29 mouse cellular contexts compared by ENCODE assay signal in genomic region chr2:144427852-144428251, GRCm38 (mm10). TPM values are rescaled to one million over a fixed set of nuclear protein-coding genes. Genes with fewer than 3 reads are reported as not detected.
A peak's percentile ranks its signal among the peaks of the same experiment; 100 is the strongest.
DNase-seq lines count a peak whose midpoint lies in the region; ATAC-seq and TF ChIP-seq lines count a peak whose summit lies in the region.
"Had no signal": no experiment of that assay in that cellular context is flagged by ENCODE, and none has a peak within 500 bp of the region (broad histone marks: within the 10 kb centered on the region; RNA-seq: fewer than 3 reads in every experiment).

No protein-coding gene starts in this region.

- WGBS in heart, postnatal 0 days, result 63% methylated on average over 5 of the region's 5 CpGs
- 74% methylated on average over 5 of the region's 5 CpGs for WGBS in intestine, embryonic 16.5 days
- WGBS in neural tube, embryonic 15.5 days, result 85% methylated on average over 5 of the region's 5 CpGs

- no peak for TF ChIP-seq CTCF in heart, postnatal 0 days (IDR thresholded peaks at IDR 0.05; ENCODE audit: low read depth)

- DNase-seq in heart, postnatal 0 days (ENCODE audit: low spot score), result peak; percentile 7
- DNase-seq in heart, adult 9 months (ENCODE audit: low spot score in 2 of 2), result no peak
- DNase-seq in 3T3-L1 (ENCODE audit: low read depth, low spot score), result peak; percentile 20
- DNase-seq in MN1 (ENCODE audit: low spot score), result peak; percentile 27
- no peak for DNase-seq in left cerebral cortex, adult 8-10 months (ENCODE audit: low spot score in 2 of 2)
- DNase-seq: adrenal gland, postnatal 25 days; cerebellum, adult 11-12 months; cerebellum, adult 9-11 months; forebrain, postnatal 0 days; liver, embryonic 13.5 days; lung, adult 18-20 months; lung, postnatal 10 days; midbrain, embryonic 14.5 days; right cerebral cortex, postnatal 25 days; thymus, postnatal 4 days had no signal

- H3K9ac ChIP-seq in heart, postnatal 0 days (replicated peaks; ENCODE audit: low read depth, low read length), result no peak overlapping the region
- peak overlapping the region; percentile 41 for H3K9ac ChIP-seq in intestine, embryonic 16.5 days (ENCODE audit: low read depth, low read length)
- no peak overlapping the region for H3K9ac ChIP-seq in neural tube, embryonic 15.5 days (replicated peaks)
- H3K9ac ChIP-seq: embryonic facial prominence, embryonic 15.5 days; forebrain, embryonic 12.5 days; forebrain, postnatal 0 days; limb, embryonic 15.5 days; liver, embryonic 13.5 days had no signal

- no peak for ATAC-seq in heart, postnatal 0 days (ENCODE audit: insufficient read depth, low read depth)
- no peak for ATAC-seq in intestine, embryonic 16.5 days
- no peak for ATAC-seq in neural tube, embryonic 15.5 days (ENCODE audit: low FRiP score)
- ATAC-seq: forebrain, postnatal 0 days; hindbrain, embryonic 16.5 days had no signal

- TF ChIP-seq EP300 in heart, postnatal 0 days (IDR thresholded peaks at IDR 0.05; ENCODE audit: low read depth), result no peak

- H3K36me3 ChIP-seq in heart, postnatal 0 days (replicated peaks; ENCODE audit: control insufficient read depth, insufficient read depth, low read length), result no peaks in the 10 kb centered on the region
- H3K36me3 ChIP-seq in intestine, embryonic 16.5 days (ENCODE audit: control insufficient read depth, insufficient read depth, low read length), result no peaks in the 10 kb centered on the region
- H3K36me3 ChIP-seq in neural tube, embryonic 15.5 days, result no peaks in the 10 kb centered on the region
- H3K36me3 ChIP-seq: embryonic facial prominence, embryonic 15.5 days; forebrain, embryonic 12.5 days; heart, embryonic 10.5 days; limb, embryonic 10.5 days; limb, embryonic 15.5 days; liver, embryonic 13.5 days had no signal

- H3K9me3 ChIP-seq in heart, postnatal 0 days (replicated peaks; ENCODE audit: control insufficient read depth, low read length), result no peaks in the 10 kb centered on the region
- no peaks in the 10 kb centered on the region for H3K9me3 ChIP-seq in intestine, embryonic 16.5 days (ENCODE audit: control insufficient read depth, low read length)
- H3K9me3 ChIP-seq in neural tube, embryonic 15.5 days (replicated peaks), result no peaks in the 10 kb centered on the region
- H3K9me3 ChIP-seq: embryonic facial prominence, embryonic 15.5 days; forebrain, embryonic 12.5 days; heart, embryonic 10.5 days; limb, embryonic 10.5 days; limb, embryonic 15.5 days; liver, embryonic 13.5 days had no signal

- no peaks in the 10 kb centered on the region for H3K4me1 ChIP-seq in heart, postnatal 0 days (ENCODE audit: control insufficient read depth, insufficient read depth)
- peaks cover 13% of the 10 kb centered on the region for H3K4me1 ChIP-seq in intestine, embryonic 16.5 days (ENCODE audit: control insufficient read depth, insufficient read depth, low read length)
- H3K4me1 ChIP-seq in neural tube, embryonic 15.5 days, result no peaks in the 10 kb centered on the region
- H3K4me1 ChIP-seq: embryonic facial prominence, embryonic 15.5 days; forebrain, embryonic 12.5 days; heart, embryonic 10.5 days; limb, embryonic 15.5 days; liver, embryonic 13.5 days had no signal

- no peak overlapping the region for H3K4me3 ChIP-seq in heart, postnatal 0 days (ENCODE audit: low read depth, low read length)
- H3K4me3 ChIP-seq in intestine, embryonic 16.5 days (ENCODE audit: low read length), result no peak overlapping the region
- H3K4me3 ChIP-seq in neural tube, embryonic 15.5 days (replicated peaks), result no peak overlapping the region
- H3K4me3 ChIP-seq: embryonic facial prominence, embryonic 15.5 days; forebrain, embryonic 12.5 days; heart, embryonic 10.5 days; limb, embryonic 10.5 days; limb, embryonic 15.5 days; liver, embryonic 13.5 days had no signal

- H3K27me3 ChIP-seq in heart, postnatal 0 days (ENCODE audit: control insufficient read depth, insufficient read depth, low read length), result no peaks in the 10 kb centered on the region
- no peaks in the 10 kb centered on the region for H3K27me3 ChIP-seq in intestine, embryonic 16.5 days (replicated peaks; ENCODE audit: control insufficient read depth, insufficient read depth, low read length)
- H3K27me3 ChIP-seq in neural tube, embryonic 15.5 days (replicated peaks), result no peaks in the 10 kb centered on the region
- H3K27me3 ChIP-seq: CH12.LX; embryonic facial prominence, embryonic 15.5 days; forebrain, embryonic 12.5 days; limb, embryonic 15.5 days; liver, embryonic 13.5 days had no signal

- no peak overlapping the region for H3K4me2 ChIP-seq in heart, postnatal 0 days (ENCODE audit: low read depth, low read length)
- H3K4me2 ChIP-seq in intestine, embryonic 16.5 days (ENCODE audit: low read depth, low read length), result peak overlapping the region; percentile 34
- no peak overlapping the region for H3K4me2 ChIP-seq in neural tube, embryonic 15.5 days
- H3K4me2 ChIP-seq: embryonic facial prominence, embryonic 15.5 days; forebrain, embryonic 12.5 days; limb, embryonic 15.5 days; liver, embryonic 13.5 days had no signal

- H3K27ac ChIP-seq in heart, postnatal 0 days (ENCODE audit: low read depth), result no peak overlapping the region
- H3K27ac ChIP-seq in intestine, embryonic 16.5 days (ENCODE audit: low read length), result peak overlapping the region; percentile 95
- H3K27ac ChIP-seq in neural tube, embryonic 15.5 days (replicated peaks), result no peak overlapping the region
- H3K27ac ChIP-seq: embryonic facial prominence, embryonic 15.5 days; forebrain, embryonic 12.5 days; heart, embryonic 10.5 days; limb, embryonic 10.5 days; limb, embryonic 15.5 days; liver, embryonic 13.5 days; macrophage had no signal

RNA-seq across cellular contexts. Expression of gene Pet117, which starts 59.1 kb away (rescaled TPM):
- total RNA-seq in heart, postnatal 0 days (2014; rRNA removed; ENCODE audit: low replicate concordance), result not detected in 2 replicates
- polyA plus RNA-seq in heart, postnatal 0 days (2015; fragmentation: Nextera tagmentation; extraction: Ambion mirVana), result 2.9 and 3.2 TPM in 2 replicates
- polyA plus RNA-seq in intestine, embryonic 16.5 days (2015; fragmentation: Nextera tagmentation; extraction: Ambion mirVana), result 1.3 and 4.2 TPM in 2 replicates
- 1.4 TPM in 1 of 2 replicates, not detected in the other for polyA plus RNA-seq in neural tube, embryonic 15.5 days (2015; fragmentation: Nextera tagmentation; extraction: Ambion mirVana)
- 10 to 100 TPM in 2 of 4 experiments, 1 to 10 TPM in 2; 6.4 to 10.3 (median 9.2) TPM for total RNA-seq in left cerebral cortex, adult 8-10 months (2022)
- total RNA-seq: CH12.LX; common myeloid progenitor, adult 5-6 weeks; ES-E14; forebrain, postnatal 0 days; neutrophil, adult 5-6 weeks had no signal
- polyA plus RNA-seq: heart, embryonic 10.5 days; spleen, adult 2 months had no signal

RNA-seq across cellular contexts. Expression of gene Kat14, which starts 59.1 kb away (rescaled TPM):
- 13.6 and 25.0 TPM in 2 replicates for total RNA-seq in heart, postnatal 0 days (2014; rRNA removed; ENCODE audit: low replicate concordance)
- 17.9 and 20.2 TPM in 2 replicates for polyA plus RNA-seq in heart, postnatal 0 days (2015; fragmentation: Nextera tagmentation; extraction: Ambion mirVana)
- 44.7 and 45.5 TPM in 2 replicates for polyA plus RNA-seq in intestine, embryonic 16.5 days (2015; fragmentation: Nextera tagmentation; extraction: Ambion mirVana)
- 24.3 and 25.6 TPM in 2 replicates for polyA plus RNA-seq in neural tube, embryonic 15.5 days (2015; fragmentation: Nextera tagmentation; extraction: Ambion mirVana)
- total RNA-seq in left cerebral cortex, adult 8-10 months (2022), result 10 to 100 TPM; 38.1 to 46.0 (median 42.2) TPM

Comparison
In these comparisons a context has a peak if more than half of its experiments do, and no peak if none do; other contexts are left out.
1. DNase-seq: peak in heart, postnatal 0 days (single experiment), 3T3-L1 (single experiment) and MN1 (single experiment); none in heart, adult 9 months (0 of 2) and left cerebral cortex, adult 8-10 months (0 of 2).